Mouse (Mus musculus) left cerebral cortex, postnatal 36 days (tissue): ENCODE measurements around the gene Oat. TPM values are rescaled to one million over a fixed set of nuclear protein-coding genes. Genes with fewer than 3 reads are reported as not detected.

ENCODE experiments used
- DNase-seq, 2 experiments: peaks; one replicate each; pipeline ENCODE4 v3.0.0; 2021 to 2022; ENCODE audit warnings: low spot score in 2 of 2, mixed read lengths in 1 of 2
- intact Hi-C: fragments of 180-260 bp; cut with DNase I; formaldehyde crosslinking; loops from one replicate; pipeline ENCODE4 v1.15.1; 2025
- total RNA-seq, 2 experiments: library from RNA; stranded (reverse); gene quantifications; 2 replicates each; pipeline ENCODE4 v1.2.3; 2021

The Oat gene
- total RNA-seq, 2 experiments from 2014 or later = 75.3 to 86.8 TPM

DNA sequence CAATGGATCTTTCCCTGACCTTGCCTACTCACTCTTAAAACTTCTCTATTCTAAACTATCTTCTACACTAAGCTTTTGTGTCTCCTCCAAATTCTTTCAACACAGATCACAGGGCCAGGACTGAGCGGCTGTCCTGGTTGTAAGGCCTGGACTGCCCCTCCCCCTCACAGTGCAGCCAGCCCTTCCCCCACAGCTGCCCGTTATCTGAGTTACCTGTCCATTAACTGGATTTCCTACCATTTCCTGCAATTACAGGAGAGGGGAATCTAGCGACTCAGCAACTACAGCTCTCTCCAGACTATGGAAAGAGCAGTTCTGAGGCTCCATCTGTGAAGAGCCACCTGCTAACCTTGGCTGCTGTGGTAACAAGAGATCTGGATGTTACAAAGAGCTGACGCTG, 20.3 kb downstream of the Oat start:
- DNase-seq = no peak
- intact Hi-C loops = no loop called here

GRCm38 (mm10) chr7:132554091-132554490, 22.1 kb downstream of the Oat start:
- intact Hi-C loops = loop anchor here (5.0 kb wide), 2 partner anchors 237 to 657 kb away; partner anchors contain the start of gene Chst15
- no peak for DNase-seq

GRCm38 (mm10) chr7:132551351-132552126, 24.7 kb downstream of the Oat start:
- intact Hi-C loops = loop anchor here (1.0 to 5.0 kb wide), 4 partner anchors 80 to 654 kb away; partner anchors contain the start of gene Chst15
- DNase-seq = peak; percentile 94 to 95

DNA sequence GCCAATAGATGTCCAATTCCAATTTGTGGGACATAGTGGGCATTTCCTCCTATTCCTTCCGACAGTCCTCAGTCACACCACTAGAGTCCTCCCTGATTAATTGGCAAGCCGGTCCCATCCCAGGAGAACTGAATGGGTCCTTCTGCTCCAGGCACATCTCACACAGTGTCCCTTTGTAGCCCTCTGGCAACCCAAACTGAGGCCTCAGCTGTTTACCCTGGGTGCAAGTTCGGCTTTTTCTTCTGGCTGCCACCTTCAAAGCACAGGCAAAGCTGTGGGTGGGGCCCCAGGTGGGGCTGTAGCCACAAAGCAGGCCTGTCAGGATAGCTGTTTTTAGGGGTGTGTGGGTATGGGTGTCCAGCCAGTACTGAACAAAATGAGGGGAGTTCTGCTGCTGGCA, 29.1 kb downstream of the Oat start:
- no peak for DNase-seq
- intact Hi-C loops = no loop called here

DNA sequence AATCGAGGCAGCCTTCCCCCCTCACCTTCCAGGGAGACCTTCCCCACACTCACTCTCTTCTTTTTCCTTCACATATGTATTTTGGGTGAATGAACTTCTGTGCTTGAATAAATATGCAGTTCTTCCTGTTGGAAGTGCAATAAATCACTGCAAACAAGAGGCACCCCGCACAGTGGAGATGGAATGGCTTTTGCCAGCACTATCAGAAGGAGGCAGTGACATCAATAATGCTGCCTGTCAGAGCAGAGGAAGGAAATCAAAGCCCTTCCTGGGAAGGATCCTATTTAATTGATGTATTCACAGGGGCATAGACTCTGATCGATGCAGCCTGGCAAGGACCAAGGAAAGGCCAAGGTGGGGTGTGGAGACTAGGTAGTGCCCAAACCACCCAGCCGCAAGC, 33.8 kb downstream of the Oat start:
- no peak for DNase-seq
- intact Hi-C loops = no loop called here

- no peak for DNase-seq
- intact Hi-C loops = no loop called here
Observed at GRCm38 (mm10) chr7:132541566-132541965, 34.6 kb downstream of the Oat start.

DNA sequence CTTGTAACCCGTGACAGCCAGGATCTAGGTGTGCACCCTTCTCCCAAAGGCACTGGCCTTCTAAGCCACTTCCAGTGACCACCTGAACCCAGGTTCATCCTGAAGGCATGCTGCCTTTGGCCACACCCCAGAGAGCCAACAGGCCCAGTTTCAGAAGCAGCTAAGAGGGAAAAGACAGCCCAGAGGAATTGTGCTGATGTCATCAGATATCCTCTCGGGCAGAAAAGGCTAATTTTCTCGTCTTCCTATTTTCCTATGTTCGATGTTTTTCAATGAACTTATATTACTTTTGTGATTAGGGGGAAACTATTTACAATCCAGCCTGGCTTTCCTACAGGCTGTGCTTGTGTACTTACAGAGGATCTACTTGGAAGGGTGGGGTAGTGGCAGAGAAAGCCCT, 35.6 kb downstream of the Oat start:
- intact Hi-C loops = no loop called here
- DNase-seq = no peak

DNA sequence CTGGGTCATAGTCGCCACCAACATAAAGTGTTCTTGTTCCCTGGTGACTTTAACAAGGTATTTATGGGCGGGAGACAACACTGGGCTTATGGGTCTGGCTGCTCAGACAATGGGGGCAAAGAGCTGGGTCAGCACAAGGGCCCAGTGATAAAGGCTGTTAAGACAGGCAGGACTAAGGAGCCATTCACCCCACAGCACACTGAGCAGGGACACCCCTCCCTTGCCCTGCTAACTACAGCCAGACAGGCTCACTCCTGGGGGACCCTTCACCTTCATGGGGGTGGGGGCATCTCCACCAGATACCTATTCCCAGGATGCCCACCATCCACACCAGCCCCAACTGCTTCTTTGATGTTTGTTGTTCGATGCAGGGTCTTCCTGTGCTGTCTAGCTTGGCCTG, 47.0 kb downstream of the Oat start:
- no peak for DNase-seq
- intact Hi-C loops = no loop called here

GRCm38 (mm10) chr7:132513419-132513982, 62.7 kb downstream of the Oat start:
- peak in 1 of 2 experiments; percentile 16 for DNase-seq
- intact Hi-C loops = no loop called here

GRCm38 (mm10) chr7:132509110-132509509, 67.1 kb downstream of the Oat start:
- no peak for DNase-seq
- intact Hi-C loops = no loop called here

Other genes starting within 250 kb of the Oat start
- gene Nkx1-2, start 23.2 kb upstream of the Oat start, total RNA-seq = under 1 TPM in 1 of 2 experiments, not detected in 1; 0.10 TPM
- 10 to 100 TPM; 16.5 to 18.3 TPM for gene Lhpp, start 34.2 kb upstream of the Oat start, total RNA-seq
- 10 to 100 TPM; 50.9 to 61.0 TPM for gene Fam53b, start 237.5 kb upstream of the Oat start, total RNA-seq